Mouse (Mus musculus) stomach, embryonic 14.5 days (tissue): ENCODE measurements around the gene Olfr301. TPM values are rescaled to one million over a fixed set of nuclear protein-coding genes. Genes with fewer than 3 reads are reported as not detected.

Experiments used
- ATAC-seq: fragments of 200-750 bp; cut with Nextera tagmentation; 2 replicates; pipeline ENCODE4 v1.8.0; 2017; ENCODE audit warnings: low read depth, moderate TSS enrichment; ENCODE audit not compliant: insufficient number of reproducible peaks, insufficient read depth, low FRiP score
- H3K27ac ChIP-seq: fragments of 300-500 bp; sonication (generic); 2 replicates; pipeline ENCODE4 v1.5.1; 2014; ENCODE audit warnings: mild to moderate bottlenecking, low read length, moderate library complexity, mixed read lengths
- H3K27me3 ChIP-seq: fragments of 300-500 bp; sonication (generic); 2 replicates; pipeline ENCODE4 v1.6.1; 2014; ENCODE audit warnings: low read length, control low read depth, mixed read lengths; ENCODE audit not compliant: control insufficient read depth, insufficient read depth
- H3K36me3 ChIP-seq: fragments of 300-500 bp; sonication (generic); 2 replicates; pipeline ENCODE4 v1.6.1; 2014; ENCODE audit warnings: mild to moderate bottlenecking, control low read depth, low read length, moderate library complexity, mixed read lengths; ENCODE audit not compliant: control insufficient read depth, insufficient read depth
- H3K4me1 ChIP-seq: fragments of 300-500 bp; sonication (generic); 2 replicates; pipeline ENCODE4 v1.6.1; 2014; ENCODE audit warnings: low read length, control low read depth, mixed read lengths; ENCODE audit not compliant: control insufficient read depth, insufficient read depth
- H3K4me2 ChIP-seq: fragments of 300-500 bp; sonication (generic); replicated peaks from 2 replicates; pipeline ENCODE4 v1.6.1; 2014; ENCODE audit warnings: low read depth, low read length, control low read depth
- H3K4me3 ChIP-seq: fragments of 300-500 bp; sonication (generic); 2 replicates; pipeline ENCODE4 v1.5.1; 2014; ENCODE audit warnings: low read depth, low read length, control low read depth
- H3K9ac ChIP-seq: fragments of 300-500 bp; sonication (generic); replicated peaks from 2 replicates; pipeline ENCODE4 v1.6.1; 2014; ENCODE audit warnings: low read depth, mild to moderate bottlenecking, control low read depth, low read length, moderate library complexity, mixed read lengths
- H3K9me3 ChIP-seq: fragments of 300-500 bp; sonication (generic); 2 replicates; pipeline ENCODE4 v1.6.1; 2016; ENCODE audit warnings: low read depth, low read length, control low read depth; ENCODE audit not compliant: control insufficient read depth
- WGBS: fragments of 180-500 bp; shearing (Covaris S2); extraction: QIAGEN DNeasy Blood & Tissue Kit; methylation state at CpG from one replicate; pipeline ENCODE4 v1.1.7; 2014; 5-methylcytosine and 5-hydroxymethylcytosine counted together
- polyA plus RNA-seq: library from polyadenylated mRNA; unstranded; fragments of >200 nt; fragmentation: Nextera tagmentation; extraction: Ambion mirVana; gene quantifications from 2 replicates; pipeline ENCODE4 v1.2.1, GENCODE M21; 2014

Gene Olfr301
- not detected in 2 replicates for polyA plus RNA-seq

GRCm38 (mm10) chr7:86403546-86403945, at the start of gene Olfr301:
TSS of gene Olfr301 (plus strand) at chr7:86403846.
- Histone ChIP-seq H3K27me3 (no peaks in the 10 kb centered on the region), H3K4me3 (no peak within 1 kb of the TSS), H3K27ac (no peak within 1 kb of the TSS), H3K36me3 (no peaks in the 10 kb centered on the region), H3K4me2 (no peak within 1 kb of the TSS), H3K9me3 (no peaks in the 10 kb centered on the region), H3K4me1 (no peaks in the 10 kb centered on the region), H3K9ac (no peak within 1 kb of the TSS)
- WGBS, result 90% methylated on average over 2 of the region's 2 CpGs
- no peak for ATAC-seq

- H3K4me2 ChIP-seq, result no peak within 1 kb of the TSS
- H3K9ac ChIP-seq, result no peak within 1 kb of the TSS
- H3K27me3 ChIP-seq, result no peaks in the 10 kb centered on the region
- H3K27ac ChIP-seq, result no peak within 1 kb of the TSS
- 88% methylated on average over 1 of the region's 1 CpGs for WGBS
- no peaks in the 10 kb centered on the region for H3K4me1 ChIP-seq
- no peak for ATAC-seq
- no peaks in the 10 kb centered on the region for H3K9me3 ChIP-seq
- H3K4me3 ChIP-seq, result no peak within 1 kb of the TSS
- H3K36me3 ChIP-seq, result no peaks in the 10 kb centered on the region
These were observed 36.8 kb upstream of the Olfr301 start, which contains the start of gene Olfr305 for GRCm38 (mm10) chr7:86366828-86367227. TSS of gene Olfr305 (minus strand) at chr7:86366928.

- H3K9ac ChIP-seq, result no peak overlapping the region
- no peak overlapping the region for H3K4me2 ChIP-seq
- H3K9me3 ChIP-seq, result no peaks in the 10 kb centered on the region
- H3K36me3 ChIP-seq, result no peaks in the 10 kb centered on the region
- H3K4me1 ChIP-seq, result no peaks in the 10 kb centered on the region
- WGBS, result 67% methylated on average over 3 of the region's 3 CpGs
- H3K27me3 ChIP-seq, result no peaks in the 10 kb centered on the region
- H3K4me3 ChIP-seq, result no peak overlapping the region
- ATAC-seq, result no peak
- H3K27ac ChIP-seq, result no peak overlapping the region
These were observed 17.9 kb upstream of the Olfr301 start for GRCm38 (mm10) chr7:86385769-86386168.

GRCm38 (mm10) chr7:86386558-86386957, 17.1 kb upstream of the Olfr301 start, which contains the start of gene Olfr304:
TSS of gene Olfr304 (minus strand) at chr7:86386658.
- ATAC-seq, result no peak

GRCm38 (mm10) chr7:86397689-86398088, 6.0 kb upstream of the Olfr301 start, which contains the start of gene Olfr303:
TSS of gene Olfr303 (minus strand) at chr7:86397789.
- H3K4me3 ChIP-seq, result no peak within 1 kb of the TSS
- H3K27me3 ChIP-seq, result no peaks in the 10 kb centered on the region
- H3K4me2 ChIP-seq, result no peak within 1 kb of the TSS
- H3K36me3 ChIP-seq, result no peaks in the 10 kb centered on the region
- ATAC-seq, result no peak
- no peak within 1 kb of the TSS for H3K27ac ChIP-seq
- H3K9ac ChIP-seq, result no peak within 1 kb of the TSS
- no peaks in the 10 kb centered on the region for H3K9me3 ChIP-seq
- no peaks in the 10 kb centered on the region for H3K4me1 ChIP-seq

More at GRCm38 (mm10) chr7:86386558-86386957, 17.1 kb upstream of the Olfr301 start, which contains the start of gene Olfr304:
- H3K4me2 ChIP-seq, result no peak within 1 kb of the TSS
- 63% methylated on average over 1 of the region's 1 CpGs for WGBS
- H3K27me3 ChIP-seq, result no peaks in the 10 kb centered on the region
- H3K4me3 ChIP-seq, result no peak within 1 kb of the TSS
- no peak within 1 kb of the TSS for H3K27ac ChIP-seq
- no peaks in the 10 kb centered on the region for H3K36me3 ChIP-seq
- H3K9ac ChIP-seq, result no peak within 1 kb of the TSS
- no peaks in the 10 kb centered on the region for H3K9me3 ChIP-seq
- H3K4me1 ChIP-seq, result no peaks in the 10 kb centered on the region

- no peaks in the 10 kb centered on the region for H3K9me3 ChIP-seq
- no peak for ATAC-seq
- no peak within 1 kb of the TSS for H3K27ac ChIP-seq
- H3K27me3 ChIP-seq, result no peaks in the 10 kb centered on the region
- H3K9ac ChIP-seq, result no peak within 1 kb of the TSS
- no peaks in the 10 kb centered on the region for H3K4me1 ChIP-seq
- H3K4me2 ChIP-seq, result no peak within 1 kb of the TSS
- no peak within 1 kb of the TSS for H3K4me3 ChIP-seq
- WGBS, result 90% methylated on average over 1 of the region's 1 CpGs
- H3K36me3 ChIP-seq, result no peaks in the 10 kb centered on the region
These were observed 56.0 kb downstream of the Olfr301 start, which contains the start of gene Olfr299 for GRCm38 (mm10) chr7:86459621-86460020. TSS of gene Olfr299 (plus strand) at chr7:86459921.

Other genes with a start within 250 kb of the Olfr301 start
- gene Vmn2r75, start 232.1 kb upstream of the Olfr301 start, polyA plus RNA-seq, result not detected in 2 replicates
- gene Vmn2r76, start 157.5 kb upstream of the Olfr301 start, polyA plus RNA-seq, result not detected in 2 replicates
- gene Olfr310, start 126.7 kb upstream of the Olfr301 start, polyA plus RNA-seq, result not detected in 2 replicates
- not detected in 2 replicates for gene Olfr309, start 90.1 kb upstream of the Olfr301 start, polyA plus RNA-seq
- not detected in 2 replicates for gene Olfr308, start 78.2 kb upstream of the Olfr301 start, polyA plus RNA-seq
- gene Olfr307, start 66.3 kb upstream of the Olfr301 start, polyA plus RNA-seq, result not detected in 2 replicates
- not detected in 2 replicates for gene Olfr305, start 36.9 kb upstream of the Olfr301 start, polyA plus RNA-seq
- not detected in 2 replicates for gene Olfr304, start 17.2 kb upstream of the Olfr301 start, polyA plus RNA-seq
- gene Olfr303, start 6.1 kb upstream of the Olfr301 start, polyA plus RNA-seq, result not detected in 2 replicates
- gene Olfr299, start 56.1 kb downstream of the Olfr301 start, polyA plus RNA-seq, result not detected in 2 replicates
- gene Olfr298, start 88.6 kb downstream of the Olfr301 start, polyA plus RNA-seq, result not detected in 2 replicates
- not detected in 2 replicates for gene Olfr297, start 116.1 kb downstream of the Olfr301 start, polyA plus RNA-seq
- not detected in 2 replicates for gene Olfr295, start 180.0 kb downstream of the Olfr301 start, polyA plus RNA-seq
- not detected in 2 replicates for gene Olfr294, start 212.8 kb downstream of the Olfr301 start, polyA plus RNA-seq
- not detected in 2 replicates for gene Olfr293, start 245.2 kb downstream of the Olfr301 start, polyA plus RNA-seq